Mouse (Mus musculus) thymus, adult 2 months (tissue): ENCODE data around the gene Mthfd2l.

Experiments used
- CTCF ChIP-seq: fragments of 200-500 bp; IDR thresholded peaks from 2 replicates; pipeline ENCODE4 v1.5.1; 2012; ENCODE audit warnings: mild to moderate bottlenecking, control low read depth, low read length, moderate library complexity, borderline replicate concordance; ENCODE audit not compliant: control insufficient read depth, poor library complexity, insufficient read depth; ENCODE audit errors: extremely low read depth
- POLR2A ChIP-seq: fragments of 200-500 bp; IDR thresholded peaks from 2 replicates; pipeline ENCODE4 v1.6.1; 2012; ENCODE audit warnings: mild to moderate bottlenecking, low read length, control low read depth, moderate library complexity; ENCODE audit not compliant: control insufficient read depth, poor library complexity, insufficient read depth; ENCODE audit errors: extremely low read depth

DNA sequence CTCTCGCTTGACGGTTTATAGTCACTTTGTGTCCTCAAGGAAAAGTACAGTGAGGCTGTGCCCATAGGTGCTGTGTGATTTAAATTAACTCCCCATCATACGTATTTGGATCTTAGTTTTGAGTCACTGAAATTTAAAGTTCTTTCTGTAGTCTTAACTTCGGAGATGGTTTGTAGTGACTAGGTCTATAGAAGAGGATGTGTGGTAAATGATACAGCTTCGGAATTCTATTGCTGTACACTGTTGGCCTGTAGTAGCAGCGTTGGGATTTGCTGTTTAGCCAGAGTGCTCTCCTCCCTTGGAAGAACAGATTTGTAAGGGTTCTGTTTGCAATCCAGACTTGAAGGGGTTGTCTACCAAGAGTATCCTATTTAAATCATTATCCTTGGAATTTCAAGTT is 994 bp downstream of the Mthfd2l start:
- no peak for TF ChIP-seq POLR2A
- TF ChIP-seq CTCF, result no peak
